Mouse (Mus musculus): ENCODE data around the gene Svs6.

GRCm38 (mm10) chr2:164348980-164349379 is 32.4 kb downstream of the Svs6 start:
- no peak for TF ChIP-seq POLR2A (IDR thresholded peaks at IDR 0.05; ENCODE audit: low read depth, low read length)
- no peak for TF ChIP-seq CTCF (IDR thresholded peaks at IDR 0.05; ENCODE audit: extremely low read depth, insufficient read length, insufficient replicate concordance, low read depth, low read length)
